Mouse (Mus musculus) adrenal gland, postnatal 0 days (tissue): ENCODE data around the gene Coq2. TPM values are rescaled to one million over a fixed set of nuclear protein-coding genes. Genes with fewer than 3 reads are reported as not detected.

Experiments
- polyA plus RNA-seq: library from polyadenylated mRNA; unstranded; fragments of >200 nt; fragmentation: Nextera tagmentation; extraction: Ambion mirVana; gene quantifications from 2 replicates; pipeline ENCODE4 v1.2.1, GENCODE M21; 2015

Coq2 gene
- polyA plus RNA-seq = 67.8 and 73.6 TPM in 2 replicates

GRCm38 (mm10) chr5:100674711-100675376 is at the start of gene Coq2:
Gene Coq2, minus strand, starts transcription at chr5:100675140.

DNA sequence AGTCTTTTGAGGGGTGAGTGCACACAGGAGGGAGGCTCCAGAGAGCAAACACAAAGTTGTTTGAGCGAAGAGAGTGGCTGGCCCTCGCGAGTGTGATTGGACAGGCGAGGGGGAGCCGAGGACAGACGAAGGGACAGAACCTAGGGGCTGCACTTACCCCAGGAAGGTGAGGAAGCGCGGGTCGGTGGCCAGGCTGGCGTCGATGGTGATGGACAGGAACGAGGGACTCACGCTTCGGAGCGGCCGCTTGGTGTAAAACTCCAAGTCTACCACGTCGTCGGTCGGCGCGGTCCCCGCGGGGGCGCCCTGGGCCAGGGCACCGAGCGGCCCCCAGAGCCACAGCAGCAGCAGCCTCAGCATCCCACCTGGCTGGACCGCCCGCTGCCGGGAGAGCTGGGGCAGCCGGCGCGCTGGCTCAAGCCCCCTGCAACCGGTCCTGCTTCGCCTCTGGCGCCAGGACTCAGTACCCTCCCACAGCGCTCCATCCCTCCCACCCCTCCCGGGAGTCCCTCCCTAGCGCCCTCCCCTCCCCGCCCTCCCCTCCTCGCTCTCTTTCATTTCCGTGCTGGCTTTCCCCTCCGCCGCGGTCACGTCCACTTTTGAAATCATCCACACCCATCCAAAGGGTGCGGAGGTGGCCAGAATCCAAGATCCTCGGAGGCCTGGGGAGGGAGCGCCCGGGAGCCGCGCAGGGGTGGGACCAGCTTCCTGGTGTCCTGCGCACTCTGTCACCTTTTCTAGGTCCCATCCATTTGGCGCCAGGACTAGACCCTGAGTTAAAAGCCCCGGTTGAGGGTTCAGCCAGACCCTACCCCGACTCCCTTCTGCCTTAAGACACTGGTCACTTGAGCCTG is 44.5 kb upstream of the Coq2 start, which contains the start of gene Hpse:
Gene Hpse (minus strand): TSS at position 482 of the 854 bp plus-strand sequence.

Other genes with a start within 250 kb of the Coq2 start
- gene Lin54, start 174.5 kb downstream of the Coq2 start, polyA plus RNA-seq = 4.3 and 6.7 TPM in 2 replicates
- gene Cops4, start 156.8 kb downstream of the Coq2 start, polyA plus RNA-seq = 99.4 and 126 TPM in 2 replicates
- gene Plac8, start 102.9 kb downstream of the Coq2 start, polyA plus RNA-seq = 63.3 and 143 TPM in 2 replicates
- 3.5 and 4.7 TPM in 2 replicates for gene Hpse, start 44.6 kb upstream of the Coq2 start, polyA plus RNA-seq
- gene Helq, start 123.5 kb upstream of the Coq2 start, polyA plus RNA-seq = 5.9 and 7.0 TPM in 2 replicates
- 316 and 494 TPM in 2 replicates for gene Mrps18c, start 123.5 kb upstream of the Coq2 start, polyA plus RNA-seq
- 17.2 and 29.2 TPM in 2 replicates for gene Abraxas1, start 145.8 kb upstream of the Coq2 start, polyA plus RNA-seq
- 1.3 and 2.0 TPM in 2 replicates for gene Gpat3, start 170.6 kb upstream of the Coq2 start, polyA plus RNA-seq